Mouse (Mus musculus): ENCODE measurements around the gene Cutc.

The Cutc gene

GRCm38 (mm10) chr19:43795511-43795910 is 42.7 kb downstream of the Cutc start:
- no peak for DNase-seq (ENCODE audit: low spot score in 2 of 2)

GRCm38 (mm10) chr19:43797216-43797615 is 44.4 kb downstream of the Cutc start:
- DNase-seq (ENCODE audit: low spot score in 2 of 2): no peak

- DNase-seq (ENCODE audit: low spot score in 2 of 2): no peak
Observed at GRCm38 (mm10) chr19:43801427-43802051, 48.7 kb downstream of the Cutc start.

GRCm38 (mm10) chr19:43803866-43804265 is 51.1 kb downstream of the Cutc start:
- DNase-seq (ENCODE audit: low spot score in 2 of 2): no peak

- DNase-seq (ENCODE audit: low spot score in 2 of 2): no peak
Observed at GRCm38 (mm10) chr19:43809331-43809730, 56.5 kb downstream of the Cutc start.

GRCm38 (mm10) chr19:43811419-43811818 is 58.6 kb downstream of the Cutc start:
- DNase-seq (ENCODE audit: low spot score in 2 of 2): no peak

- DNase-seq (ENCODE audit: low spot score in 2 of 2): no peak
Observed at GRCm38 (mm10) chr19:43813315-43813714, 60.5 kb downstream of the Cutc start.

GRCm38 (mm10) chr19:43815661-43816414 is 63.0 kb downstream of the Cutc start:
- peak; percentile 32 to 41 for DNase-seq (ENCODE audit: low spot score in 2 of 2)
